In genomic region chr1:164223089-164223488, GRCm38 (mm10) we compare ENCODE assay signal across 19 mouse cellular contexts. TPM values are rescaled to one million over a fixed set of nuclear protein-coding genes. Genes with fewer than 3 reads are reported as not detected.
A peak's percentile ranks its signal among the peaks of the same experiment; 100 is the strongest.
DNase-seq lines count a peak whose midpoint lies in the region; ATAC-seq and TF ChIP-seq lines count a peak whose summit lies in the region.
"Had no signal": no experiment of that assay in that cellular context is flagged by ENCODE, and none has a peak within 500 bp of the region (broad histone marks: within the 10 kb centered on the region; RNA-seq: fewer than 3 reads in every experiment).

No protein-coding gene starts in this region.

- no peaks in the 10 kb centered on the region for H3K9me3 ChIP-seq in intestine, embryonic 15.5 days
- no peaks in the 10 kb centered on the region for H3K9me3 ChIP-seq in intestine, postnatal 0 days (ENCODE audit: control insufficient read depth)
- no peaks in the 10 kb centered on the region for H3K9me3 ChIP-seq in forebrain, embryonic 14.5 days (replicated peaks; ENCODE audit: control insufficient read depth, low read length)
- H3K9me3 ChIP-seq: embryonic facial prominence, embryonic 10.5 days; embryonic facial prominence, embryonic 12.5 days; forebrain, embryonic 13.5 days had no signal

- H3K36me3 ChIP-seq in intestine, embryonic 15.5 days: no peaks in the 10 kb centered on the region
- no peaks in the 10 kb centered on the region for H3K36me3 ChIP-seq in intestine, postnatal 0 days (ENCODE audit: control insufficient read depth, insufficient read depth)
- no peaks in the 10 kb centered on the region for H3K36me3 ChIP-seq in forebrain, embryonic 14.5 days (ENCODE audit: control insufficient read depth, insufficient read depth, low read length)
- H3K36me3 ChIP-seq: embryonic facial prominence, embryonic 10.5 days; embryonic facial prominence, embryonic 12.5 days had no signal

- DNase-seq in forebrain, embryonic 14.5 days (ENCODE audit: low spot score): no peak
- DNase-seq in kidney, adult 8-10 months: no peak
- no peak for DNase-seq in lung, postnatal 10 days
- DNase-seq: adrenal gland, adult 8-10 months; adrenal gland, postnatal 14 days; adrenal gland, postnatal 36 days; cerebellum, adult 11-12 months; cerebellum, adult 2 months; cerebellum, adult 9-10 months; cerebellum, postnatal 10 days; cerebellum, postnatal 25 days had no signal

- H3K27ac ChIP-seq in intestine, embryonic 15.5 days: no peak overlapping the region
- H3K27ac ChIP-seq in intestine, postnatal 0 days (ENCODE audit: low read depth, low read length): no peak overlapping the region
- no peak overlapping the region for H3K27ac ChIP-seq in forebrain, embryonic 14.5 days (ENCODE audit: low read depth, low read length)
- H3K27ac ChIP-seq: embryonic facial prominence, embryonic 10.5 days; embryonic facial prominence, embryonic 12.5 days; forebrain, embryonic 13.5 days had no signal

- TF ChIP-seq CTCF in intestine, postnatal 0 days (IDR thresholded peaks at IDR 0.05; ENCODE audit: low read depth): no peak

- no peak overlapping the region for H3K4me2 ChIP-seq in intestine, embryonic 15.5 days (replicated peaks)
- peak overlapping the region; percentile 14 for H3K4me2 ChIP-seq in intestine, postnatal 0 days (replicated peaks; ENCODE audit: low read depth)
- no peak overlapping the region for H3K4me2 ChIP-seq in forebrain, embryonic 14.5 days (ENCODE audit: low read length)
- H3K4me2 ChIP-seq: embryonic facial prominence, embryonic 12.5 days; forebrain, embryonic 13.5 days had no signal

- H3K9ac ChIP-seq in intestine, embryonic 15.5 days: no peak overlapping the region
- no peak overlapping the region for H3K9ac ChIP-seq in intestine, postnatal 0 days (ENCODE audit: low read depth, low read length)
- H3K9ac ChIP-seq in forebrain, embryonic 14.5 days (ENCODE audit: low read length): no peak overlapping the region
- H3K9ac ChIP-seq: embryonic facial prominence, embryonic 12.5 days; forebrain, embryonic 13.5 days had no signal

- no peaks in the 10 kb centered on the region for H3K27me3 ChIP-seq in intestine, embryonic 15.5 days (replicated peaks)
- no peaks in the 10 kb centered on the region for H3K27me3 ChIP-seq in intestine, postnatal 0 days (replicated peaks; ENCODE audit: control insufficient read depth, insufficient read depth, low read length)
- 0 out of 2 replicates have a peak, but pooled peaks cover 5% of the 10 kb centered on the region for H3K27me3 ChIP-seq in forebrain, embryonic 14.5 days (replicated peaks; ENCODE audit: control insufficient read depth, insufficient read depth, low read length)
- H3K27me3 ChIP-seq: embryonic facial prominence, embryonic 12.5 days; forebrain, embryonic 13.5 days; Patski had no signal

- no peaks in the 10 kb centered on the region; the same call in 1 of the 2 replicates for H3K4me1 ChIP-seq in intestine, embryonic 15.5 days (replicated peaks)
- H3K4me1 ChIP-seq in intestine, postnatal 0 days (replicated peaks; ENCODE audit: control insufficient read depth, insufficient read depth, low read length): no peaks in the 10 kb centered on the region
- H3K4me1 ChIP-seq in forebrain, embryonic 14.5 days (ENCODE audit: control insufficient read depth, insufficient read depth, low read length): no peaks in the 10 kb centered on the region
- H3K4me1 ChIP-seq: embryonic facial prominence, embryonic 12.5 days had no signal

- ATAC-seq in intestine, embryonic 15.5 days: peak; percentile 73
- no peak for ATAC-seq in intestine, postnatal 0 days
- no peak for ATAC-seq in forebrain, embryonic 14.5 days
- ATAC-seq: activated CD4-positive, CD25-positive, alpha-beta regulatory T cell, adult 4 months; forebrain, embryonic 13.5 days; forebrain, embryonic 16.5 days; Patski had no signal

- no peak overlapping the region for H3K4me3 ChIP-seq in intestine, embryonic 15.5 days (replicated peaks)
- no peak overlapping the region for H3K4me3 ChIP-seq in intestine, postnatal 0 days (ENCODE audit: low read depth, low read length)
- H3K4me3 ChIP-seq in forebrain, embryonic 14.5 days (ENCODE audit: low read depth, low read length): no peak overlapping the region
- H3K4me3 ChIP-seq: embryonic facial prominence, embryonic 10.5 days; embryonic facial prominence, embryonic 12.5 days; forebrain, embryonic 13.5 days had no signal

RNA-seq across cellular contexts. Expression of gene Slc19a2, which starts 25.8 kb away (rescaled TPM):
- 11.6 and 14.2 TPM in 2 replicates for polyA plus RNA-seq in intestine, embryonic 15.5 days (2015; fragmentation: Nextera tagmentation; extraction: Ambion mirVana)
- 5.0 and 5.1 TPM in 2 replicates for polyA plus RNA-seq in intestine, postnatal 0 days (2015; fragmentation: Nextera tagmentation; extraction: Ambion mirVana)
- polyA plus RNA-seq in forebrain, embryonic 14.5 days (2014; fragmentation: Nextera tagmentation; extraction: Ambion mirVana): 6.7 and 7.2 TPM in 2 replicates

RNA-seq across cellular contexts. Expression of gene Ccdc181, which starts 52.3 kb away (rescaled TPM):
- 8.0 and 8.1 TPM in 2 replicates for polyA plus RNA-seq in intestine, embryonic 15.5 days (2015; fragmentation: Nextera tagmentation; extraction: Ambion mirVana)
- 5.2 and 6.0 TPM in 2 replicates for polyA plus RNA-seq in intestine, postnatal 0 days (2015; fragmentation: Nextera tagmentation; extraction: Ambion mirVana)
- polyA plus RNA-seq in forebrain, embryonic 14.5 days (2014; fragmentation: Nextera tagmentation; extraction: Ambion mirVana): 20.8 and 23.9 TPM in 2 replicates
